Mouse (Mus musculus): ENCODE results near the gene Pax4.

Pax4 gene

DNA sequence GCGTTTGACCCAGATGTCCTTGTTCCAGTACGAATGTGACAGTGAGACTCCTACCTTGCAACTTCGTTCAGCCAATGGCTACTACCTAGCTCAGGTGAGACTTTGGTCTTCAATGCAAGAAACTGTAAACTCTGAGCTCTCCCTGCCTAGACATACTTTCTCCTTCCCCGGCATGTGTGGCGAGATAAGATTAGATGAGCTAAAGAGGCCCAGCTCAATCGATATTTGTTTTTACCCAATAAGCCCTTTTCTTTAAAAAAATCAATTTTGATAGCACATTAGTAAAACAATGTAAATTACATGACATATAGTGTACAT lies 17.7 kb downstream of the Pax4 start:
- no peak for DNase-seq

DNA sequence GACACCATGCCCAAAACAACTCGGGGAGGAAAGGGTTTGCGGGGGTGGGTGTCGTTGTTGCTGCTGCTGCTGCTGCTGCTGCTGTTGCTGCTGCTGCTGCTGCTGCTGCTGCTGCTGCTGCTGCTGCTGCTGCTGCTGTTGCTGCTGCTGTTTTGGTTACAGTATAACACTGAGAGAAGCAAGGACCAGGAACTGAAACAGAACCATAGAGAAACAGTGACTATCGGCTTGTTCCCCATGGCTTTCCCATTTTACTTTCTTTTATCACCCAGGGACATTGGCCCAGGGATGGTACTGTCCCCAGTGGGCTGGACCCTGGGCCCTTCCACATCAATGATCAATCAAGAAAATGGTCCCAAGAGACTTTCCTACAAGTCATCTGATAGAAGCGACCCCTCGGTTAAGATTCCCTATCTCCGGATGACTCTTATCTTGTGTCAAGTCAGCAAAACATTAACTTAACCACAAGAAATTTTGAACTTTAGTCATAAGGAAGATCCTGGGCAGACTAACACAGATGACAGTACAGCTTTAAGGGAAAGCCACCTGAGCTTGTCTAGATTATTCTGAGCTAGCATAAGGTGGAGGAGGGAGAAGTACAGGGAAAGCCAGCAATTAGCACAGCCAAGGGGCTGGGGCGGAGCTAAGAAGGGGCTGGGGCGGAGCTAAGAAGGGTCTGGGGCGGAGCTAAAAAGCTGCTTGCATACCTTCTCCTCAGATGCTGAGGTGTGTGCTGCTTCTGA lies 18.2 kb downstream of the Pax4 start:
- no peak for DNase-seq

DNA sequence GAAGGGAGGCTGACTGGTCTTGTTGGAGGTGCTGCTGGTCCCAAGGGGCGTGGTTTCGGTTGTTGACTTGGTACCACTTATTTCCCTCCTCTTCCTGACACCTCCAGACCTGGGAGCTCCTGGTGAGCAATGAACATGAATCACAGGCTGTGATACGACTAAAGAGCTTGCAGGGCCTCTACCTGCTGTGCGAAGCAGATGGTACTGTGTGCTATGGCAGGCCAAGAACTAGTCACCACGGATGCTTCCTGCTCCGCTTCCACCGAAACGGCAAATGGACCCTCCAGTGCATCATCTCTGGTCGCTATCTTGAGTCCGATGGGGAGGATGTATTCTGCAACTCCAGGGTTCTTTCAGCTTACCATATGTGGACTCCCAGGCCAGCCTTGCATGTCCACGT lies 19.3 kb downstream of the Pax4 start:
- no peak for DNase-seq

DNA sequence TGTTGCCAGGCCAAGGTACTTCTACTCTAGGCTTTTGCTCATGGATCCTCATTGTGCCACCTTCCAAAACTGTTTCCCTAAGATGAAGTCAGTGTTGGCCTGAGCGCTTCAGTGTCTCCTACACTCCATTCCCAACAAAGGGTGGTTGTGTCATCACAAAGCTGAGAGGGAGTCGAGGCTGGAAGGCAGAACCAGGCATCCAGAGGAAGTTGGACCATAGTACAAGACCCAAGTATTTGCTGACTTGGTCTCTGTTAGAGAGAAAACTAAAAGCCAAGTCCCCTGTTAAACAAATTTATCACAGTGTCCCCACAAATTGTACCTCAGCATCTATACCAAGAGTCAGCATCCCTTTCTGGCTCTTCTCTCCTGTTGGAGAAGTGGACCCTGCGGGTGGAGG lies 20.9 kb downstream of the Pax4 start, which contains the start of gene Gcc1:
Gene Gcc1 (minus strand): TSS at position 101 of the 400 bp plus-strand sequence.
- no peak for DNase-seq

DNA sequence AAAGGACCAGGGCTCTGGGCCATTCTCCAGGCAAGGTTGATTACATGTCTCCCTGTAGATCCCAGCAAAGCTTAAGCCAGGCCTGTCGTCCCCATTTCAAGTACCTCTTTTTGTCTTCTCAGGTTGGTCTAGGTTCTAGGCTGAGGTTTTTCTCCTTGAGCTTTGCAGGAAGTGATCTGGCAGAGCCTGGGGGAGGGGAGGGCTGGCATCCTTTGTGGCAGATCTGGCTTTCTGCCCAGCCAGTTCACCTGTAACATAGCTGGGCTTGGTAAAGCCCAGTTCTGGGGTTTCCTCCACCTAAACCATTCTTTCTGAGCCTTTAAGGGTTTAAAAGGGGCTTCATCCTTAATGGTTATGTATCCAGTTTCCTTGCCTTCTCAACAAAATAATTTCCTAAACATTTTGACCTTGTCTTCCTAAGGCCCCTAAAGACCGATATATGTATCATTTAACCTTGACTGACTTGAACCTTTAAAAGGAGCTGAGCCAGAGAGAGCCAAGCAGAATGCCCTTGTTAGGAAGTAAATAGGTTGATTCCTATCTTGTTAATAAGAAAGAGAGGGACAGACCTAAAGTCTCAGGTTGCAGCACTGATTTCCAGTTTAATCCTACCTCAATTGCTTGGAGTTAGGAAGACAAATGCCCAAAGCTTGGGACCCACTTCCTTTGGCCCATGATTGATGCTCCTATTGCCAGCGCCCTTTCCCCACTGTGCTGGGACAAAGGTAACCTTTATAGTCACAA lies 21.9 kb downstream of the Pax4 start, which contains the start of gene Fscn3:
Gene Fscn3 (plus strand): TSS at position 694 of the 744 bp plus-strand sequence.
- DNase-seq: no peak

DNA sequence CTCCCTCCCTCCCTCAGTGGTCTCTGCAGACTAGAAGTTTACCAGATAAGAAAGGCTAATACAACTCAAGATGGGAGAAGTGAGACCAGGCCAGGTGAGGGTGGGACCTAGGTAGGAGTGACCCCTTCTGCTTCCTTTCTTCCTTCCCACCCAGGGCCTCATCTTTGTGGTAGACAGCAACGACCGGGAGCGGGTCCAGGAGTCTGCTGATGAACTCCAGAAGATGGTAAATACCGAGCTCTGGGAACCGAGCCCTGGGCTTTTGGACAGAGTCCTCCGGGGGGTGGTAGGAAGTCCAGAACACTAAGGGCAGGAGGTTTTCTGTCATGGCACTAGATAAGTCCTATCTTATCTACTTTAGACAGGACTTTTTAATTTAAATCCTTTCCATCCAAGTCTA lies 24.1 kb downstream of the Pax4 start:
- DNase-seq: no peak

DNA sequence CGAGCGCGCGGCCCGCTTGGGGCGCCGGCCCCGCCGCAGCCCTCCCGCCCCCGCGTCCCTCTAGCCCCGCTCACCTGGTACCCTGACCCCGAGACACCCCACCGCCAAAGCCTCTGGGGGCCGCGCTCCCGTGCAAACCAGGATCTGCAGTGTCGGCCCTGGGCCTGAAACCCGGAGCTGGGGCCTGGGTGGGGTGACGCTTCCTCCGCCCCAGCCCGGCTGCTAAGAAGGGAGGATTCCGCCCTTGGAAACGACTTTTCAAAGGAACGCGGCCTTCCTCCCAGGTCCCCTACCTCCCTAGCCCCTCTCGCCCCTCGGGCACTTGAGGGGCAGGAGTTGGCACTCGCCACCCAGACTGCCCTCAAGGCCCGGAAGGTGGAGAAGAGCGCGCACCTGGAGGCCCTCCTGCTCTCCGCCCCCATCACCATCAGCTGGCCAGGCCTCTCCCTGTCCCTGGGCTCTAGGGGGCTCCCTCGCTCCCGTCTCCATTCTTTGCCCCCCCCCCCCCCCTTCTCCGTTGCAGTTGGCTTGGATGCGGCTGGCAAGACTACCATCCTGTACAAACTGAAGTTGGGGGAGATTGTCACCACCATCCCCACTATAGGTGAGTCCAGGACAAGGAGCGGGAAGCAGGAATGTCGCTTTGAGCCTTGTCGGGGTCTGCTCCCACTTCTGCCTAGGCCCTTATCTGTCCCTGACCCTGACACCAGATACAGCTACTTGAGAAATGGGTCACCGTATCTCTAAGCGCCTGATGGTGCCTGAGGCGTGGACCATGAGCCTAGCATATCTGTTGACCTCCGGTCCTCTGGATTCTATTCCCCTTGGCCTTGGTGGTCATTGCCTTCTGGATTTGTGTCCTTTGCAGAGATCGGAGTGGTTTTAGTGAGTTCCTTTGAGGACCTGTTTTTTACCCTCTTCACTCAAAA lies 25.1 kb downstream of the Pax4 start:
- peak in 1 of 2 experiments; percentile 43 for DNase-seq

DNA sequence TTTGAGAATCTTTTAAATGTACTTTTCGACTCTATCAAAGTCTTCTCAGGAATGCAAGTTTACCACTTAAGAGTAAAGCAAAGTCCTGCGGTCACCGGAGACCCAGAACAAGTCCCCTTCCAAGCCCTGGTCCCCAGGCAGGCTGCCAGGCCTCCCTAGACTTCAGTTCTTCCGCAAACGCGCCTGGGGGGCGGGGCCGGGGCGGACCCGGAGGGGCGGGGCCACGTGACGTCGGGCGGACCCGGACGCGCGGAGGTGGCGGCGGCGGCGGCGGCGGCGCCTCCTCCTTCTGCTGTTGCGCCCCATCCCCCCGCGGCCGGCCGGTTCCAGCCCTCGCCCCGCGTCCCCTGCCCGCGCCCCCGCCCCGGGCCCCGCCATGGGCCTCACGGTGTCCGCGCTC lies 25.8 kb downstream of the Pax4 start, which contains the start of gene Arf5:
Gene Arf5 (plus strand): TSS at position 248 of the 400 bp plus-strand sequence.
- DNase-seq: peak; percentile 91 to 98

DNA sequence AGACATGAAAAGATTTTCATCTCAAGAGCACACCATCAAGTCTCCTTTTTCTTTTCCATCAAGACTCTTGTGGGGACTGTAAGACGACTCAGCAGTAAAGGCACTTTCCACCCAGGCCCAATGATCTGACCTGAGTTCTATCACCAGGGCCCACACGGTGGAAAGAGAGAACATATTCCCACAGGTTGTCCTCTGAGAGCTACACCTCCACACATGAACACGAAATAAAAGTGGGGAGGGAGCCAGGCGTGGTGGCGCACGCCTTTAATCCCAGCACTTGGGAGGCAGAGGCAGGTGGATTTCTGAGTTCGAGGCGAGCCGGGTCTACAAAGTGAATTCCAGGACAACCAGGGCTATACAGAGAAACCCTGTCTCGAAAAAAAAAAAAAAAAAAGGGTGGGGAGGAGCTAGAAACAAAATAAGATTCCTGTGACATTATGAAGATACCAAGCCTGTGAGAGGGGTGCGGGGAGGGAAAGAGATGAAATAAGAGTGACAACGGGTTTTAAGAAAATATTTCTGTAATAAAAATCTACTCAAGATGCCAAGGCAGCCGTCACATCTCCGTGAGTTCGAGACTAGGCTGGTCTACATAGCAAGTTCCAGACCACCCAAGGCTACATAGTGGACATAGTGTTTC lies 26.4 kb downstream of the Pax4 start:
- no peak for DNase-seq

DNA sequence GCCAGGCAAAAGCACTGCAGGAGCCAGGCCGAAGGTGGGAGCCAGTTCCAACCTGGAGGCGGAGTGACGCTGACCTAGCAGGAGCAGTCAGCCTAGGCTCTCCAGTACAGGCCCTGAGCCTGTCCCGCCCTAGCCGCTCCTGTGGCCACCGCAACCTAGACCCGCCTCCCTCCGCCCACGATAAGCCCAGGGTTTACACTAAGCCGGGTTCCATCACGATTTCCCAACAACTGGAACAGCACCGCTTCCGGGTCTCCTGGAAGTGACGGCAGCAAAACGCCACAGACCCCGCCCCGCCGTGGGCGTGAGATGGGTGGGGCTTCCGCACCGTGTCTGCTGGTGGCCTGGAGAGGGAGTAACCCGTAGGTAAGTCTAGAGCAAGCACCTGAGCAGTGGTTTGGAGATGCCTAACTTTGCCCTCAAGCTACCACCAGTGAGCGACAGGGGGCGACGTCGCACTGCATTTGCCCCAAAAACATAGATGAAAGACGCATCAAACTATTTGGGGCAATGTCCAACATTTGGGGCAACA lies 27.6 kb downstream of the Pax4 start:
- peak; percentile 90 to 97 for DNase-seq

DNA sequence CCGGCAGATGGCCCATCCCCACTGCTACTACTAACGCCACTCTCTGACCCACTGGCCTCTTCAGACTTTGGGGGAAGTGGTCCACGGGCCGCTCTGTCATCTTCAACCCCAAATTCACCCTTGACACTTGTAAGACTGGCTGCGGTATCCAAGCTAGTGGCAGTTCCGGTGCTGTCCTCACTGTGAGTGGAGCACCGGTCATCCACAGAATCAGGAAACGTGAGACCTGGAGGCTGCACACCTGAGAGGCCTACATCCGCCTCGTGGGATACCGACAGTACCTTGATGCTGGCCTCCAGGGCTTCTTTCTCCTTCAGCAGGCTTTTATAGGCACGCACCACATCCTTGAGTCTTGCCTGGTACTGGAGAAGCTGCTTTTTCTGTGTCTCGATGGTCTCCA lies 28.3 kb downstream of the Pax4 start:
- no peak for DNase-seq

DNA sequence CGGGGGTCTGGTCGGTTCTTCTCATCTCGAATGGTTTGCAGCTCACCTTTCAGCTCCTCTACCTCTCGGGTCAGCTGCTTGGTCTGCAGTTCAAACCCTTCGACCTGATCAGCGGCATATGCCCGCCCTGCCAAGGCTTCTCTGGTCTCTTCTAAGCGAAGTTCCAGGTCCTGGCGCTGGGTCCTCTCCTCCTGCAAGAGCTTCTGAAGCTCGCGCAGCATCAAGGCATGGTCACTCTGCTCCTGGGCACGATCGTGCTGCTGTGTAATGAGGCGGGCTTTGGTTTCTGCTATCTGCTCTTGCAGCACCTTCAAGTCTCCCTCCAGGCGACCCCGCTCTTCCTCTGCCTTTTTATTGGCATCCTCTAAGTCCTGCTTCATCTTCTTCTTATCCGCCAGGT lies 28.8 kb downstream of the Pax4 start:
- no peak for DNase-seq

DNA sequence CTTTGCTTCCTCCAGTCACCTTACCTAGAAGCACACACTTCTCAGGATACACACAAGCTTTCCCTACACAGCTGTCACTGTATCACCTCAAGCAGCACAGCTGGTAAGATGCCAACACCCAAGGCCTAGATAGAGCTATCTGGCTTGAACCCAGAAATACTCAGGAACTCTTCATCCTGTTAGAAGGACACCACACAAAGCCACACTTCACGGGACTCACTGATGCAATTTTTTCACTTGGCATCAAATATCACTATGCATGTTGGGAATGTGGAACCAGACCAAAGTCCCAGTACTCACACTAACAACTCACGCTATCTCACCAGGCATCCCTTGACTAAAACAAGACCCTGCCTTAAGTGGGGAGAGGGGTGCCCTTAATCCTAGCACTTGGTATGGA lies 29.5 kb downstream of the Pax4 start:
- DNase-seq: no peak

DNA sequence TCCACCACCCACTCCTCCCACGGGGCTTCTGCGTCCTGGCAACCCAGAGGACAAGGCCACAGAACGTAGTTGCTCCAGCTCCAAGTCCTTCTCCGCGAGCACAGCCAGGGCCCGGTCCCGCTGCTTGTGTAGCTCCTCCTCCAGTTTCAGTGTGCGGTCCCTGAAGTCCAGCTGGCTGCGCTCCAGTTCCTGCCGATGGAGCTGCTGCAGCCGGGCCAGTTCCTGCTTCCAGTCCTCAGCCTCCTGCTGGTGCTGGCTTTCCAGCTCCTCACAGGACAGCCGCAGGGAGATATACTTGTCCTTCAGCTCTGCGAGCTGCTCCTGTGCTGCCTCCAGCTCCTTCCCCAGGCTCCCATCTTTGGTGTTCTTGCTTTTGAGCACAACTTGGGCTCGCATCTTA lies 30.7 kb downstream of the Pax4 start:
- no peak for DNase-seq

DNA sequence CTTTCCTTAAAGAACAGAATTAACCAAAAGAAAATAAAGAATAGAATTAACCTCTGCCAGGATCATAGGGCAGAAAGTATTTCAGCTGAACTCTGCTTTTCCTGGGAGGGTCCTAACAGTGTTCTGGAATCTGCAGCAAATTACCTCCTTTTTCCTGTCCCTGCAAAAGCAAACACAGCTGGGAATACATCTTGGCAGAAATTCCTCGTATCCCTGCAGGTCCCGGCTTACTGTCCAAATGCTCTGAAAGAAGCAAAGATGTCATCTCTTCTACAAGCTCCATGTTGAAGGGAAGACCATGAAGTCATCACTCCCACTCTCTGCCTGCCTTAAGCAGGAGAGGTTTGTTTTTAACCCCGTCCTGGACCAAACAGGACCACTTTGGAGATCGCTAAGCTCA lies 32.2 kb downstream of the Pax4 start:
- DNase-seq: no peak

DNA sequence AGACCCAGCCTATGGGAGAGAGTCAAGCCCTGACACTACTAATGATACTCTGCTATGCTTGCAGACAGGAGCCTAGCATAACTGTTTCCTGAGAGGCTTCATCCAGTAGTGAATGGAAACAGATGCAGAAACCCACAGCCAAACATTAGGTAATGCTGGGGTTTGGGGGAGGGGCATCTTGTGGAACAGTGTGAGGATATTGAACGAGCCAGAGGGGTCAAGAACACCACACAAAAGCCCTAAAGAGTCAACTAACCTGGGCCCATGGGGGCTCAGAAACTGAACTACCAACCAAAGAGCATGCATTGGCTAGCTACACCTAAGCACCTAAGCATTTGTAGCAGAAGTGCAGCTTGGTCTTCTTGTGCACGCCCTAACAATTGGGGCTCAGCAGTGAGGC lies 37.9 kb downstream of the Pax4 start:
- DNase-seq: no peak

DNA sequence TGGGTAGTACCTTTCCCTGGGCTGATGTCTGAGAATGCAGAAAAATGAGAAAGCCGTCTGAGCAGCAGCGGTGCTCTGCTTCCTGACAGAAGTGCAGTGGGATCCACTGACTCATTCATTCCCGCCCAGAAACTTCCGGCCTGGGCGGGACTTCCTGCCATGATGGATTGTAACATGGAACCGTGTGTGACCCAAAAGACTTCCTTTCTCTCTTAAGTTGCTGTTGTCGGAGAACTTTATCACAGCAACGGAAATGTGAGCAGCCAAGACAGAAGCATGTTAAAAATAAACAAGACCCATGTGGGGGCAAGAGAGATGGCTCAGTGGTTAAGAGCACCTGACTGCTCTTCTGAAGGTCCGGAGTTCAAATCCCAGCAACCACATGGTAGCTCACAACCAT lies 39.1 kb downstream of the Pax4 start:
- DNase-seq: no peak

DNA sequence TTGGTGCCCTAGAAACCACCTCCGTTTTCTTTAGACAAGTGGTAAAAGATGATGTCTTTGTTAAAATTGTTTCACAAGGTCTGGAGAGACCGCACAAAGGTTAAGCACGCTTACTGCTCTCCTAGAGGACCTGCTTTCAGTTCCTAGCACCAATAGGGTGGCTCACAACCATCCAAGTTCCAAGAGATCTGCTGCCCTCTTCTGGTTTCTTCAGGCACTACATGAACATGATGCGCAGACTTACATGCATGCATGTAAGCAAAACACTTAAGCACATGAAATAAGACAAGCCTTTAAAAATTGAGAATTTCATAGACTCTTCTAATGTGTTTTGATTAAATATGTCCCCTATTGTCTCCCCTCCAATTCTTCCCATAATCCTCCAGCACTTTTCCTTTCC lies 49.4 kb downstream of the Pax4 start:
- no peak for DNase-seq

DNA sequence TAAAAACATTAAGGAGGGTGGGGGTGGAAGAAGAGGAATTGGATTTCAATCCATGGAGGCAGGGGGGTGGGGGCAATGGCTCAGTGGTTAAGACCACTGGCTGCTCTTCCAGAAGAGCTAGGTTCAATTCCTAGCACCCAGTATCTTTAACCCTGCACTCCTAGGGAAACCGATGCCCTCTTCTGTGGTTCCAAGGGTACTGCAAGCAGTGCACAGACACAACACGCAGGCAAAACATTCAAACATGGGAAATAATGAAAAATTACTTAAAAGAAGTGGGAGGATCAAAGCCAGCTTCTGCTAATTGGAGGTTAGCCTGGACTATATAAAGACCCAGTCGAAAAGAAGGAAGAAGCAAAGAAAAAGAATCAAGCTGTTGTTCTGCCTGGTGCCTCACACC lies 50.4 kb downstream of the Pax4 start:
- no peak for DNase-seq

DNA sequence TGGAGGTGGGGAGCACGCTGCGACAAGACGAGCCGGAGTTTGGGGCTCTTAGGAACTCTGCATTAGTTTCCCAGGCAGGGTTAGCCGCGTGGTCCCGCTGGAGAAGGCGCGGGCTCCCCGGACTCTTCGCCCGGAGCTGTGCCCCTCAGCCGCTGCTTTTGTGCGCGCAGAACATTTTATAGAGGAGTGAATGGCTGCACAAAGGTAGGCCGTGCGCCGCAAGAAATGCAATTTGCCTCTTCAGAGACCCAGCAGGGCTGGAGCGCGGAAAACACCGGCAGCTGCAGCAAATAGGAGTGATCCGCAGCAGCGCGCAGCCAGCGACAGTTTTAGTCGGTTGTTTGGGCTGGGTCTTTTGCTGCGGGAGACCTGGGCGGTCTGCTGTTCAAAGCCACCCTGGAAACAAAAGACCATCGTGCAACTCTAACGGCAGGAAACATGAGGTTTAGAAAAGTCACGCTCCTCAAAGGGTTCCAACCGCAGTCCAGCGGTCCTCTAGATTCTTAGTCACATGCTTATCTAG lies 51.4 kb downstream of the Pax4 start, which contains the start of gene Zfp800:
Gene Zfp800 (minus strand): TSS at position 325 of the 523 bp plus-strand sequence.
- peak in 1 of 2 experiments; percentile 15 for DNase-seq

DNA sequence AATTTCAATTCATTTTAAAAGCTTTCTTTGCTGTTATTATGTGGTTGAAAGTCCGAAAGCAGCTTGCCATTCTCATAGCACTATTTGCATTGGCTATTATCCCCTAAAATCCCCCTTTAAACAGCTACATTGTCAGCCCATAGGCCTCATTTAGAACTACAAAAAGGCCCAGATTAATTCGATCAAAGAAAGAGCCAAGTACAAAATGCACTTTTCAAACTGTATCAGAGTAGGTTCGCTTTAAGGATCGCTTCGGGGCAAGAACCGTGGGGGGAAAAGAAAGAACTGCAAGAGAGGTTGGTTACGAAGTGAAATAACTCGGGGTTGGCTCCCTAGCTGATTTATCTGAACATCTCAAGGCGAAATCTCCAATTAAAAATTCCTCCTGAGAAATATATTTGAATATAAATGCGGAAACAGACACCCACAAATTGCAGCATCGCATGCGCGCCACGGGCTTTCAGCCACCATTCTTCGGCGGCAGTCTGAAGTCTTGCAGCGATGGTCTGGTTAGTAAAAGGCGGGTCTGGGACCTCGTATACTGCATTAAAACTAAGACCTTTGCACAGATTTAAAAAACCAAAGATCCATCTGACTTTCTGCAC lies 52.2 kb downstream of the Pax4 start:
- DNase-seq: no peak

Data from spleen, adult 18-20 months (tissue).